Mouse (Mus musculus) CH12.LX (cell line): ENCODE measurements at regions not wholly inside any gene's neighbourhood (a gene's known extent, or its start where the extent isn't known, plus 50 kb on each side); places are given as distances from the start of the nearest gene placed in this dataset.
"Not testable (repeated sequence)": the region's sequence is repeated elsewhere in the genome, so short reads cannot be mapped to it uniquely, and the experiment has no call there.

Experiments used
- E2F4 ChIP-seq: IDR thresholded peaks from 2 replicates; pipeline ENCODE4 v1.6.1; 2011; ENCODE audit warnings: low read depth, low read length, improper control_type of control experiment; ENCODE audit not compliant: insufficient replicate concordance
- ELF1 ChIP-seq: IDR thresholded peaks from 2 replicates; pipeline ENCODE4 v1.6.1; 2014; ENCODE audit warnings: low read depth, mild to moderate bottlenecking, inconsistent platforms, low read length, improper control_type of control experiment
- EP300 ChIP-seq: IDR thresholded peaks from 2 replicates; pipeline ENCODE4 v1.6.1; 2011; ENCODE audit warnings: low read length, improper control_type of control experiment

DNA sequence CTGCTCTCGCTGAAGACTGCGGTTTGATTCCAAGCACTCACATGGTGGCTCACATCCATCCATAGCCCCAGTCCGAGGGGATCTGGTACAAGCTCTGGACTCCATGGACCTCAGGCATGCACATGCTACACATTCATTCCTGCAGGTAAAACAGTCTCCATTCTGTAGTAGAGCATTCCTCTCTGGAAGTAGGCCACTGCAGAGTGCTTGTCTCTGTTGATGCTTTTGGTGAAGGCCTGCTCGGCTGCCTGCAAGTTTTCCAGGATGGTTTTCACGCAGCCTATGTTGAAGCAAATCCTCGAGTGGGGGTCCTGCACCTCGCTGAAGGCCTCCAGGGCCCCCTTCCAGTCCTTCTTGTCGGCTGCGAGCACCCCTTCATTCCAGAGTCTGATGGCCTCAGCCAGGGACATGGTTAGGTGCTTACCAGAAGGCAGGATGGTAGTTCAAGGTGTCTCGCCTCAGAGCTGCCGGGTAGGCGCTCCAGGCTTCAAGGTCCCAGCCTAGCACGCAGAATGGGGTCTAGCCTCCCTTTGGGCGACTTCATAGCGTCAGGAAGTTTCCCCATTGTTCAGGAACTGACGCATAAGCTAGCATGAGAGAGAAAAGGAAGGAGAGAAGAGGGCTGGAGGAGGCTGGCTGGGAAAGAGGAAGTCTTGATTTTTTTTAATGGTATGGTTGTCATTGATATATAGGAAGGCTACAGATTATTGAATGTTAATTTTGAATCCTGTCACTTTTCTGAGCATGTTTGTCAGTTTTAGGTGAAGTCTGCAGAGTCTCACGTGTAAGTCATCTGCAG is 75.2 kb upstream of the Map3k1 start:
- TF ChIP-seq ELF1, E2F4, EP300: not testable (repeated sequence)
